Mouse (Mus musculus) bone marrow, adult 2 months (tissue): Measurements from ENCODE around the gene Gm26620.

Experiments
- CTCF ChIP-seq: fragments of 200-500 bp; IDR thresholded peaks from 2 replicates; pipeline ENCODE4 v1.5.1; 2011; ENCODE audit warnings: low read length, control low read depth; ENCODE audit not compliant: control insufficient read depth, insufficient read depth
- POLR2A ChIP-seq: fragments of 200-500 bp; IDR thresholded peaks from 2 replicates; pipeline ENCODE4 v1.6.1; 2011; ENCODE audit warnings: low read depth, mild to moderate bottlenecking, control low read depth, low read length, borderline replicate concordance; ENCODE audit not compliant: control insufficient read depth

GRCm38 (mm10) chr1:170912891-170913615 is 28.2 kb downstream of the Gm26620 start, which contains the start of gene Fcrlb:
- TF ChIP-seq CTCF (no peak), POLR2A (no peak)
